Mouse (Mus musculus): ENCODE measurements around the gene Fezf2. TPM values are rescaled to one million over a fixed set of nuclear protein-coding genes. Genes with fewer than 3 reads are reported as not detected.

The Fezf2 gene
- polyA plus RNA-seq, 1 experiment from 2014 or later: not detected

DNA sequence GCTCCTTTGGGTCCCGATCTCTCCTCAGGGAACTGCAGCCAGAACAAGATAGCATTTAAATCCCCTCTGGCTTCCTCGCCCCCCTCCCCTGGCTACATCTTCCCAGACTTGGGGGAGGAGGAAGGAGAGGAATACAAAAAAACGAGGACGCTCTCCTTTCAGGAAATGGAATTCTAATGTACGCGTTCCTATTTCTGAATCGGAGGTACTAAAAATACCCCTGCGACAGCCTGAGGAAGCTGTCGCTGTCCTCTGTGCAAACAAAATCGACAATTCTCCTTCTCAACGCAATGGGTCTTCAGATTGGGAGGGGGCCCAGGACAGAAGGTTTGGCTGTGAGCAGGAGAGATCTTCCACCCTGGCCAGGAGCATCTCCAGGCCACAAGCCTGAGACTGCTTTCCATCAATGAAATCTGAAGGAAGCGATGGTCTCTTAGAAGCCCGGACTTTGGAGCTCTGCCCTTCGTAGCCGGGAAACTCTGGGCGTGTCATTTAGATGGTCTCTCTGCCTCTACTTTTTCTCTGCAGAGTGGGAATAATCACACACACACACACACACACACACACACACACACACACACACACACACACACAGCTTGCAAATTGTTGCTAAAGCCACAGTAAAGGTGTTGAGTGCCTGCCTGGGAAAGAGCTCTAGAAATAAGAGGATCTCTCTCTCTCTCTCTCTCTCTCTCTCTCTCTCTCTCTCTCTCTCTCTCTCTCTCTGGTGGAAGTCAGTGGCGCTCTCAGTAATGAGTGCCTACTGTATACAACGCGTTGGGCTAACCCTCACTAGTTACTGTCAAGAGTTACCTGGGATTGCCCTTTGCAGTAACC, 7.5 kb downstream of the Fezf2 start:
- H3K36me3 ChIP-seq: no peaks in the 10 kb centered on the region
- H3K4me3 ChIP-seq: no peak overlapping the region
- peaks cover 99% of the 10 kb centered on the region for H3K27me3 ChIP-seq (replicated peaks)
- ATAC-seq: no peak
- H3K27ac ChIP-seq: no peak overlapping the region
- no peak overlapping the region for H3K9ac ChIP-seq
- H3K4me2 ChIP-seq: no peak overlapping the region
- H3K4me1 ChIP-seq: no peaks in the 10 kb centered on the region
- H3K9me3 ChIP-seq (replicated peaks): no peaks in the 10 kb centered on the region
- 5% methylated on average over 19 of the region's 19 CpGs for WGBS (ENCODE audit: insufficient replicate concordance)

DNA sequence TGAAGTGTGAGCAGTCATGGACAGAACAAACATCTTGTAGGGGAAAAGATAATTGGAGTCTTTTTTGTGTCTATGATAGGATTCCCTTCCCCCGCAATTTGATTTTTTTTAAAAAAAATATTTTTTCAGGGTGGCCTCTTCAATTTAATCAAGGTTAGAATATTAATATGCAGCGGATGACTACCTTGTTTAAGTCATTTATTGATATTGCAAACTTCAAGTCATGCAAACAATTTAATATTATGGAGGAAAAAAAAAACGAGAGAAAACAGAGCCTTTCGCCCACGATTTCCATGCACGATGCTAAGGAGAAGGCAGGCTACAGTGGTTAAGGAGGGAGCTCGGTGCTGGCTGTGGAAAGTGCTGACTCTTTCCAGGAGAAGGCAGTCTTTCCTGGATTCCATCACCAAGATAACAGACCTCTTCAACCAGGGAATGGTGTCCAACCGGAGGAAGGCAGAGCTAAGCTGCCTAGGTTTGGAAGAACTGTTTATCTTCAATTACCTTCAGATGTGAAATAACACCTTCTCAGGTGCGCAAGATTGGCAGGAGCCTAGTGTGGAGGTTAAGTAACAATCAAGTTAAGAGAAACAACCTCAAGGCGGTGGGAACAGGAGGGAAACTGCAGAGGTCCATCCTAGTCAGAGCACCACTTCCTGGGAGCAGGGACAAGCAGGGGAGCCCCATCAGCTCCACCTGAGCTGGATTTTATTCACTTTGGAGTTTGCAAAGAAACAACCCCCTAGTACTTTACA, 9.0 kb downstream of the Fezf2 start:
- Histone ChIP-seq H3K27me3 (replicated peaks) (peaks cover 99% of the 10 kb centered on the region), H3K36me3 (no peaks in the 10 kb centered on the region), H3K4me1 (no peaks in the 10 kb centered on the region), H3K27ac (no peak overlapping the region), H3K9ac (no peak overlapping the region), H3K4me3 (no peak overlapping the region), H3K9me3 (replicated peaks) (no peaks in the 10 kb centered on the region), H3K4me2 (no peak overlapping the region)
- ATAC-seq: no peak
- 4% methylated on average over 10 of the region's 10 CpGs for WGBS (ENCODE audit: insufficient replicate concordance)

DNA sequence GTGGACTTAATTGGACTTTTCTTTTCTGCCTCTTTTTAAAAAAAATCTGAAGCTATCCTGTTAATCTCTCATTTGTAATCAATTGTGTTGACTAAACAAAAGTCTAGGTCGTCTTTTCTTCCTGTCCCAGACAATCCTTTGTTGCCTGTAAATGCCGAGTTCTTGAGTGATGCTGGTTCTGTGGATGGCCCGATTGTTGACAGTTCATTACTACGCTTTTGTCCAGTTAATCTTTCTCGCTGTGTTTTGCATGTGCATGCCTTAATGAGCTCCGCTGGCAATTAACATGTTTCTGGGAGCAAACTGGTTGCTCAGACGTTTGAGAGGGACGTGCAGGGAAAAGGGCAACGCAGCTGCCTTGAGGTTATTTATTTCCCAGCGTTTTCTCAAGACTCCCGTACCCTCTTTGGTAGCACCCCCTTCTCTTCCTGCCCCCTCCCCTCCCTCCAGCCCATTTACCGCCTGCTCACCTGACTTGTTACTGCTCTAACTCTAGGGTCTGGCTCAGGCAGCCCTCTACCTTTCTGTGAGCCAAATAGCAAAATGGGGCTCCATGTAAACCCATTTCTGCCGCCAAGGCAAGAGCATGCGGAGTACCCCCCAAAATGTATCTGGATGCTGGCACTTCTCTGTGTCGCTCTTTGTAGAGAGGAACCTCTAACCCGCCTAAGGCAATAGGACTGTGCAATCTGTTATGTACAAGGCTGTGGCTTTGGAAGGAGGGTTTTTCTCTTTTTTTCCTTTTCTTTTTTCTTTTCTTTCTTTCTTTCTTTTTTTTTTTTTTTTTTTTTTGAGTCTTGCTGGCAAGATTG, 9.8 kb downstream of the Fezf2 start:
- no peak overlapping the region for H3K4me3 ChIP-seq
- ATAC-seq: no peak
- H3K4me1 ChIP-seq: no peaks in the 10 kb centered on the region
- peaks cover 91% of the 10 kb centered on the region for H3K27me3 ChIP-seq (replicated peaks)
- H3K4me2 ChIP-seq: no peak overlapping the region
- no peaks in the 10 kb centered on the region for H3K9me3 ChIP-seq (replicated peaks)
- H3K27ac ChIP-seq: no peak overlapping the region
- H3K9ac ChIP-seq: no peak overlapping the region
- H3K36me3 ChIP-seq: no peaks in the 10 kb centered on the region
- 3% methylated on average over 16 of the region's 16 CpGs for WGBS (ENCODE audit: insufficient replicate concordance)

DNA sequence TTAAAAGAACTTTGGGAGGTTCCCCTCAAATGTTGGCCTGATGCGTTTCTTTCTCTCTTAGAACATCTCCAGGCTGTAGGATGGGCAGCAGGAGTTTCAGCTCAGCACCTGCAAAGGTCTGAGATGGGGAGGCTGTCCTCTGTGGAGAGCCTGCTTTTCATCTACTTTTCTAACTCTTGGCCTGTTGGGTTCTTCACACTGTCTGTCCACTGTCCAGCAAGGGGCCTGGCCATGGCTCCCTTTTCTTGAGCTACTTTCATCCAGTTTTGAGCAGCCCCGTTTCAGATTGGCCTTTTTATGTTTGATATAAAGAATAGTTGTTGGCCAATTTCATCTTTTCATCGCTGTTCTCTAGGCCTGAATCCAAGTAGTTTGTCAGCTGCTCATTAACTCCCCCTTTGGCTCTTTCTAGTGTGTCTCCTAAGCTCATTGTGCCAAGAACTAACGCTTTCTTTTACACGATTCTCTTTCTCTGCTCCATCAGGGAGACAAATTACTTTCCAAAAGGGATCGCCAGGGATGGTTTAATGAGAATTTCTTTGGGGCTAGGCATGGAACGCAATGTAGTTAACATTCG, 10.5 kb downstream of the Fezf2 start:
- peaks cover 84% of the 10 kb centered on the region for H3K27me3 ChIP-seq (replicated peaks)
- no peak overlapping the region for H3K9ac ChIP-seq
- no peaks in the 10 kb centered on the region for H3K36me3 ChIP-seq
- ATAC-seq: no peak
- no peak overlapping the region for H3K4me2 ChIP-seq
- H3K27ac ChIP-seq: no peak overlapping the region
- H3K4me1 ChIP-seq: no peaks in the 10 kb centered on the region
- WGBS (ENCODE audit: insufficient replicate concordance): 8% methylated on average over 8 of the region's 8 CpGs
- no peak overlapping the region for H3K4me3 ChIP-seq
- H3K9me3 ChIP-seq (replicated peaks): no peaks in the 10 kb centered on the region

DNA sequence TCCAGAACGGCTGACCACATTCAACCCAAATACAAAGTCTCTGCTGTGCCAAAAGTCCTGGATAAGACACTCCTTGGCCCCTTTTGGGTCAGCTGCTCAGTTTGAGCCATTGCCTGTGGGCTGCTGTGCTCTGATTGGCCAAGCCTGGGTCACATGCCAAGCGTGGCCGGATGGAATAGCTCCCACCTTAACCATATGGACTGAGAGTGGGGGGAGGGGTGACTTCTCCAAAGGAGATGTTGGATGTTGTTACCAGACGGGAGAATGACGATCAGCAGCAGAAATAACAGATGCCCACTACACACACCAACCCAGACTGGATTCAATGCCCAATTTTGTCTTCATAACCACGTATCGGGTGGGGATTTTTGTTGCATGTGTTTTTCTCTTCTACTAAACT, 13.1 kb downstream of the Fezf2 start:
- Histone ChIP-seq H3K4me1 (no peaks in the 10 kb centered on the region), H3K4me3 (no peak overlapping the region), H3K9ac (no peak overlapping the region), H3K27ac (no peak overlapping the region), H3K36me3 (no peaks in the 10 kb centered on the region), H3K9me3 (replicated peaks) (no peaks in the 10 kb centered on the region), H3K4me2 (no peak overlapping the region), H3K27me3 (replicated peaks) (peaks cover 58% of the 10 kb centered on the region)
- no peak for ATAC-seq
- WGBS (ENCODE audit: insufficient replicate concordance): 39% methylated on average over 7 of the region's 7 CpGs

DNA sequence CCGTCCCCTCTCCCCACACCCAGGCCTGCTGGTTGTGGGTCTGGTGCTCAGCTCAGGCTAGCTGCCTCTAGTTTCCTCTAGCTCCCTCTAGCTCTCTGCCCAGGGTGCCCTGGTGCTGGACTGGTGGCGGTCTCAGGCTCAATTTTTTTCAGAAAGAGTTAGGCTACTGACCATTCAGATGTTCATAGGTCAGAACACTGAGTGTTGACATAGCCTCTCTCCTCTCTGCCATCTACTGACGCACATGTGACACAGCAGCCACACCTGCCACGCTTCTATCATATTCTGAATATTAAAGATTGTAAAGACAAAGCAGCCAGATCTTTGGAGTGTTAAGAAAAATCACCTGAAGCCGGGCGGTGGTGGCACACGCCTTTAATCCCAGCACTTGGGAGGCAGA, 14.4 kb downstream of the Fezf2 start:
- H3K36me3 ChIP-seq: no peaks in the 10 kb centered on the region
- H3K27ac ChIP-seq: no peak overlapping the region
- no peak for ATAC-seq
- no peak overlapping the region for H3K9ac ChIP-seq
- no peak overlapping the region for H3K4me2 ChIP-seq
- peaks cover 46% of the 10 kb centered on the region for H3K27me3 ChIP-seq (replicated peaks)
- H3K9me3 ChIP-seq (replicated peaks): no peaks in the 10 kb centered on the region
- WGBS (ENCODE audit: insufficient replicate concordance): 55% methylated on average over 7 of the region's 7 CpGs
- no peak overlapping the region for H3K4me3 ChIP-seq
- no peaks in the 10 kb centered on the region for H3K4me1 ChIP-seq

DNA sequence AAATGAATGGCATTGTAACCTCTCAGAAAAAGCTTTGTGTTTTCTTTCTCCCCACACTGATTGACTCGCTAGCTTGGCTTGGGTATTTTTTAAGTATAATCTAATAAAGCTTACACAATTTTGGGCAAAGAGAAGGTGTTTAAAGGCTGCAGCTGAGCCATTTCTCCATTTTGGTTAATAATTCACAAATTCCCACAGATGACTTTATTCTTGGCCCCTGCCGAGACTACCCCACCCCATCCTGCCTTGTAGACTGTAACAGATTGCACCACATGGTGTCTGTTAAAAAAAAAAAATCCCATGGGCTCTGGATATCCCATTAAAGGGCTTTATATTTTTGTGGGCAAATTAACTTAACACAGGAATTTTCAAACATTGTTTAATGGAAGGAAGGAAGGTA, 44.9 kb downstream of the Fezf2 start:
- Histone ChIP-seq H3K9ac (no peak overlapping the region), H3K9me3 (replicated peaks) (no peaks in the 10 kb centered on the region), H3K27ac (no peak overlapping the region), H3K4me1 (0 out of 2 replicates have a peak, but pooled peaks cover 5% of the 10 kb centered on the region), H3K4me3 (no peak overlapping the region), H3K36me3 (peaks cover 15% of the 10 kb centered on the region), H3K4me2 (no peak overlapping the region), H3K27me3 (replicated peaks) (no peaks in the 10 kb centered on the region)
- 72% methylated on average over 2 of the region's 2 CpGs for WGBS (ENCODE audit: insufficient replicate concordance)
- ATAC-seq: no peak

DNA sequence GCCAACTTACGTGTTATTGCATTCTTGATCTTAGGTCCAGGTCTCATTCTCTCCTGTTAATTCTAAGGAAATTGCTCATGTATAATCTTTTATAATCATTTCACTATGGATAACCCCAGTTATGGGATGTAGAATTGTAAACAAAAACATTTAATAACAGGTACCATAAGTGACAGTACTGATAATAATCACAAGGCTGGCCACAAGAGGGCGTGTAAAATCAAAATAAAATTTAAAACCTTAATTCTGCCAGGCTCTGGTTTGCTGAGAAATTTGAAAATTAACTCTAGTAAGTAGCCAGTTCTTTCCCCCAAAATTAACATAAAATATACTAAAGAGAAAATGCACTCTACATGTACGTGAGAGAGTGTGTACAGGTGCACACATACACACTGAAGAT, 47.3 kb downstream of the Fezf2 start:
- H3K27me3 ChIP-seq (replicated peaks): no peaks in the 10 kb centered on the region
- H3K9me3 ChIP-seq (replicated peaks): no peaks in the 10 kb centered on the region
- ATAC-seq: no peak
- no peaks in the 10 kb centered on the region for H3K4me1 ChIP-seq
- no peak overlapping the region for H3K27ac ChIP-seq
- H3K9ac ChIP-seq: no peak overlapping the region
- H3K4me3 ChIP-seq: no peak overlapping the region
- no peak overlapping the region for H3K4me2 ChIP-seq
- WGBS (ENCODE audit: insufficient replicate concordance): 67% methylated on average over 3 of the region's 3 CpGs
- H3K36me3 ChIP-seq: peaks cover 22% of the 10 kb centered on the region

DNA sequence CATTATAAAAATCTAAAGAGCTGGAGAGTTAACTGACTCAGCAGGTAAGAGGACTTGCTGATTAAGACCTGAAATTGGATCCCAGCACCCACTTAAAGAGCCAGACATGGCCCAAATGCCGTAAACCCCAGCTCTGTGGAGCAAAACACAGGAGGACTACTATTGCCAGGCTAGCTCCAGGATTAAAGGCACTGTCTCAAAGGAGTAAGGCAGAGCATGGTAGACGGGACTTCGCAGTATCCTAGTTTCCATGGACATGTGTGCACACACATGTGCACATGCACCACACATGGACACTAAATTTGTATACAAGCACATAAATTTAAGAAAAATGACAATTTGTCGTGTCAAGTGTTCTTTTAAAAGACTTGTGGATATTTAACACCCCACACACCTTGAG, 47.7 kb downstream of the Fezf2 start:
- Histone ChIP-seq H3K36me3 (peaks cover 22% of the 10 kb centered on the region), H3K4me2 (no peak overlapping the region), H3K9me3 (replicated peaks) (no peaks in the 10 kb centered on the region), H3K27ac (no peak overlapping the region), H3K27me3 (replicated peaks) (no peaks in the 10 kb centered on the region), H3K4me3 (no peak overlapping the region), H3K4me1 (no peaks in the 10 kb centered on the region), H3K9ac (no peak overlapping the region)
- no peak for ATAC-seq
- 78% methylated on average over 4 of the region's 4 CpGs for WGBS (ENCODE audit: insufficient replicate concordance)

DNA sequence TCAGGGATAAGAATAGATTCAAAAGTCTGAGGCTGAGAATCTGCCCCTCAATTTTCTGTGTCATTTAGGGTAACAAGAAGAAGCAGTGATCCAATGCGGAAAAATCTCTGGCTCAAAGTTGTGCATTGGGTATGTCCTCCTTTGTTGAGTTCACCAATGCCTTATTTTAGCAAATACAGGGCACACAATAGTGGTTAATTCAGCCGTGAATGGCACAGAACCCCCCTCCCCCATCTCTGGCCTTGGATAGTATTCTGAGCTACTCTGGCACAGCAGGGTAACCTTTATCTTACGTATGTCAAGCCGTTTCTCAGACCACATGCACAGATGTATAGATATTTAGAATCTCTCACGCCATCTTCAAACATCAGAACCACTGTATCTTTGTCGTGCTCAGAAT, 48.3 kb downstream of the Fezf2 start:
- no peaks in the 10 kb centered on the region for H3K27me3 ChIP-seq (replicated peaks)
- H3K4me2 ChIP-seq: no peak overlapping the region
- peaks cover 22% of the 10 kb centered on the region for H3K36me3 ChIP-seq
- no peak overlapping the region for H3K27ac ChIP-seq
- no peaks in the 10 kb centered on the region for H3K9me3 ChIP-seq (replicated peaks)
- no peak overlapping the region for H3K4me3 ChIP-seq
- 74% methylated on average over 6 of the region's 6 CpGs for WGBS (ENCODE audit: insufficient replicate concordance)
- no peak for ATAC-seq
- no peak overlapping the region for H3K9ac ChIP-seq
- no peaks in the 10 kb centered on the region for H3K4me1 ChIP-seq

DNA sequence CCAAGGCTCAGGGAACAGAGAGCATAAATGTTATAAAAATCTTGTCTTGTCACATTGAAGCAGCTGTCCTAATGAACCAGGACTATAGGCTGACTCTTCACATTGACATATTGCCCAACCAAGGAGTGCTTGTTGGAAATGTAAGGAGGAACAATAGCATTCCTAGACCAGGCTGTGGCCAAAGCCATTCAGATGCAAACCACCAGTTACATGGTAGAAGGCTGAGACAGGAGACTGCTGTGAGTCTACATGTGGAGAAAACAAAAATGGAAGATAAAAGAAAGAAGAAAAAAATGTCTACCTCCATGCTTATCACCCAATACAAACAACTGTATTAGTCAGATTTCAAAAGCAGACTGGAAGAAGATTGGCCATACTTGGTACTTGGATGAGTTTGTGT, 48.8 kb downstream of the Fezf2 start:
- no peak overlapping the region for H3K4me3 ChIP-seq
- H3K9ac ChIP-seq: no peak overlapping the region
- H3K27me3 ChIP-seq (replicated peaks): no peaks in the 10 kb centered on the region
- H3K4me1 ChIP-seq: no peaks in the 10 kb centered on the region
- no peak overlapping the region for H3K4me2 ChIP-seq
- ATAC-seq: no peak
- H3K36me3 ChIP-seq: peaks cover 22% of the 10 kb centered on the region
- H3K9me3 ChIP-seq (replicated peaks): no peaks in the 10 kb centered on the region
- H3K27ac ChIP-seq: no peak overlapping the region

DNA sequence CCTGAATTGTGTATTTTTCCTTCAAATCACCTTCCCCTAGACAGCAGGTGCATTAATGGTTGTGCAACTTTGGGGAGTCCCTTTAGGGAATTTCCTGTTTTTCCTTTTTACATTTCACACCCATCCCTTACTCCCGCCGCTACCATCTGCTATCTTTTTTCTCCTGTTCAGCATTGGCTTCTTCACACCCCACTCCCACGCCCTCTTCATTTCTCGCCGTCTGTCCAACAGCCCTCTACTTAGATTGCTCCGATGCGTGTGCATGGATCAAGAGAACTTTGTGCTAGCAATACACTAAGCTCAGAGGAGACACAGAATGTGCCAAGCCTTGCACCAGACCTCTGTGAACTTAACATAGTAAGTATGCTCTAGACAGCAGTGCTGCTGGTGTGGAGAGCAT, 51.6 kb downstream of the Fezf2 start:
- Histone ChIP-seq H3K4me3 (no peak overlapping the region), H3K27ac (no peak overlapping the region), H3K4me2 (no peak overlapping the region), H3K9ac (no peak overlapping the region), H3K27me3 (replicated peaks) (no peaks in the 10 kb centered on the region), H3K4me1 (no peaks in the 10 kb centered on the region), H3K9me3 (replicated peaks) (no peaks in the 10 kb centered on the region), H3K36me3 (peaks cover 22% of the 10 kb centered on the region)
- 84% methylated on average over 7 of the region's 7 CpGs for WGBS (ENCODE audit: insufficient replicate concordance)
- ATAC-seq: no peak
